Mouse (Mus musculus): ENCODE measurements around the gene 4930568D16Rik.

- TF ChIP-seq CTCF (IDR thresholded peaks at IDR 0.05; ENCODE audit: extremely low read depth, insufficient read depth, insufficient read length, insufficient replicate concordance) (peak; percentile 22; the same call in 1 of the 2 replicates), POLR2A (IDR thresholded peaks at IDR 0.05; ENCODE audit: low read depth, low read length) (no peak)
Observed at GRCm38 (mm10) chr2:35373003-35373402, 5.5 kb upstream of the 4930568D16Rik start.
